Comparison of ENCODE assay signal across 8 mouse cellular contexts in genomic region chr4:45107066-45107465, GRCm38 (mm10). TPM values are rescaled to one million over a fixed set of nuclear protein-coding genes. Genes with fewer than 3 reads are reported as not detected.
DNase-seq lines count a peak whose midpoint lies in the region; ATAC-seq and TF ChIP-seq lines count a peak whose summit lies in the region.

No protein-coding gene starts in this region.

- H3K4me2 ChIP-seq in lung, postnatal 0 days (replicated peaks; ENCODE audit: low read depth, low read length), result peak overlapping the region; percentile 86
- H3K4me2 ChIP-seq in forebrain, embryonic 12.5 days, result peak overlapping the region; percentile 74
- H3K4me2 ChIP-seq in stomach, embryonic 14.5 days (replicated peaks; ENCODE audit: low read depth, low read length), result peak overlapping the region; percentile 58

- peak overlapping the region; percentile 77 for H3K4me3 ChIP-seq in lung, postnatal 0 days (ENCODE audit: low read depth, low read length)
- H3K4me3 ChIP-seq in forebrain, embryonic 12.5 days (replicated peaks), result peak overlapping the region; percentile 93
- peak overlapping the region; percentile 79 for H3K4me3 ChIP-seq in stomach, embryonic 14.5 days (ENCODE audit: low read depth, low read length)

- no peak for DNase-seq in lung, postnatal 0 days (ENCODE audit: low spot score)
- DNase-seq in lung, postnatal 10 days, result no peak
- peak; percentile 35 to 46 for DNase-seq in kidney, postnatal 36 days
- DNase-seq in cerebellum, postnatal 10 days, result no peak
- no peak for DNase-seq in lung, postnatal 4 days
- DNase-seq in retina, postnatal 1 day, result no peak

- peaks cover 8% of the 10 kb centered on the region for H3K36me3 ChIP-seq in lung, postnatal 0 days (ENCODE audit: insufficient read depth, low read length)
- H3K36me3 ChIP-seq in forebrain, embryonic 12.5 days (replicated peaks), result peaks cover 29% of the 10 kb centered on the region
- H3K36me3 ChIP-seq in stomach, embryonic 14.5 days (ENCODE audit: control insufficient read depth, insufficient read depth, low read length), result peaks cover 8% of the 10 kb centered on the region

- H3K9me3 ChIP-seq in lung, postnatal 0 days (ENCODE audit: low read length), result no peaks in the 10 kb centered on the region
- H3K9me3 ChIP-seq in forebrain, embryonic 12.5 days, result no peaks in the 10 kb centered on the region
- no peaks in the 10 kb centered on the region for H3K9me3 ChIP-seq in stomach, embryonic 14.5 days (ENCODE audit: control insufficient read depth, low read depth, low read length)

- peaks cover 7% of the 10 kb centered on the region; the same call in 1 of the 2 replicates for H3K4me1 ChIP-seq in lung, postnatal 0 days (ENCODE audit: insufficient read depth, low read depth, low read length)
- H3K4me1 ChIP-seq in forebrain, embryonic 12.5 days, result peaks cover 13% of the 10 kb centered on the region
- 0 out of 2 replicates have a peak, but pooled peaks cover 5% of the 10 kb centered on the region for H3K4me1 ChIP-seq in stomach, embryonic 14.5 days (ENCODE audit: control insufficient read depth, insufficient read depth, low read length)

- no peak overlapping the region for H3K27ac ChIP-seq in lung, postnatal 0 days (ENCODE audit: low read length)
- no peak overlapping the region for H3K27ac ChIP-seq in forebrain, embryonic 12.5 days
- no peak overlapping the region for H3K27ac ChIP-seq in stomach, embryonic 14.5 days (ENCODE audit: low read length)

- 14% methylated on average over 4 of the region's 4 CpGs for WGBS in lung, postnatal 0 days
- WGBS in forebrain, embryonic 12.5 days, result 4% methylated on average over 4 of the region's 4 CpGs
- 7% methylated on average over 4 of the region's 4 CpGs for WGBS in stomach, embryonic 14.5 days

- no peak for ATAC-seq in lung, postnatal 0 days
- ATAC-seq in forebrain, embryonic 12.5 days (ENCODE audit: low FRiP score), result no peak
- no peak for ATAC-seq in stomach, embryonic 14.5 days (ENCODE audit: insufficient number of reproducible peaks, insufficient read depth, low FRiP score, low read depth)

- no peak for TF ChIP-seq CTCF in lung, postnatal 0 days (IDR thresholded peaks at IDR 0.05)

- peak overlapping the region; percentile 75 for H3K9ac ChIP-seq in lung, postnatal 0 days (replicated peaks; ENCODE audit: low read depth)
- H3K9ac ChIP-seq in forebrain, embryonic 12.5 days, result peak overlapping the region; percentile 97
- H3K9ac ChIP-seq in stomach, embryonic 14.5 days (replicated peaks; ENCODE audit: low read depth, low read length), result peak overlapping the region; percentile 93

- no peaks in the 10 kb centered on the region for H3K27me3 ChIP-seq in lung, postnatal 0 days (replicated peaks; ENCODE audit: insufficient read depth, low read length)
- no peaks in the 10 kb centered on the region for H3K27me3 ChIP-seq in forebrain, embryonic 12.5 days
- H3K27me3 ChIP-seq in stomach, embryonic 14.5 days (ENCODE audit: control insufficient read depth, insufficient read depth, low read length), result no peaks in the 10 kb centered on the region

- TF ChIP-seq EP300 in lung, postnatal 0 days (IDR thresholded peaks at IDR 0.05), result no peak

RNA-seq across cellular contexts. Expression of gene Tomm5, which starts 0.8 kb away (rescaled TPM):
- 144 and 151 TPM in 2 replicates for polyA plus RNA-seq in lung, postnatal 0 days (2015; fragmentation: Nextera tagmentation; extraction: Ambion mirVana)
- 163 and 164 TPM in 2 replicates for polyA plus RNA-seq in forebrain, embryonic 12.5 days (2016; fragmentation: Nextera tagmentation; extraction: Ambion mirVana)
- 240 and 242 TPM in 2 replicates for polyA plus RNA-seq in stomach, embryonic 14.5 days (2014; fragmentation: Nextera tagmentation; extraction: Ambion mirVana)

RNA-seq across cellular contexts. Expression of gene Fbxo10, which starts 22.7 kb away (rescaled TPM):
- 5.9 and 6.3 TPM in 2 replicates for polyA plus RNA-seq in lung, postnatal 0 days (2015; fragmentation: Nextera tagmentation; extraction: Ambion mirVana)
- 16.1 and 18.0 TPM in 2 replicates for polyA plus RNA-seq in forebrain, embryonic 12.5 days (2016; fragmentation: Nextera tagmentation; extraction: Ambion mirVana)
- polyA plus RNA-seq in stomach, embryonic 14.5 days (2014; fragmentation: Nextera tagmentation; extraction: Ambion mirVana), result 10.1 and 11.4 TPM in 2 replicates

Comparison
In these comparisons a context has a peak if more than half of its experiments do, and no peak if none do; other contexts are left out.
1. DNase-seq: peak in kidney, postnatal 36 days (2 of 2); none in lung, postnatal 0 days (single experiment), lung, postnatal 10 days (single experiment), cerebellum, postnatal 10 days (0 of 2), lung, postnatal 4 days (0 of 2) and retina, postnatal 1 day (single experiment).
2. Peak in every context shown above with its lines, with median percentiles within 50 percentile points of each other: H3K4me2 ChIP-seq, H3K4me3 ChIP-seq and H3K9ac ChIP-seq.